Mouse (Mus musculus): ENCODE data around the gene Phactr1. TPM values are rescaled to one million over a fixed set of nuclear protein-coding genes. Genes with fewer than 3 reads are reported as not detected.

Gene Phactr1
- total and polyA plus RNA-seq, 3 experiments: 2.0 to 5.9 (median 5.2) TPM

DNA sequence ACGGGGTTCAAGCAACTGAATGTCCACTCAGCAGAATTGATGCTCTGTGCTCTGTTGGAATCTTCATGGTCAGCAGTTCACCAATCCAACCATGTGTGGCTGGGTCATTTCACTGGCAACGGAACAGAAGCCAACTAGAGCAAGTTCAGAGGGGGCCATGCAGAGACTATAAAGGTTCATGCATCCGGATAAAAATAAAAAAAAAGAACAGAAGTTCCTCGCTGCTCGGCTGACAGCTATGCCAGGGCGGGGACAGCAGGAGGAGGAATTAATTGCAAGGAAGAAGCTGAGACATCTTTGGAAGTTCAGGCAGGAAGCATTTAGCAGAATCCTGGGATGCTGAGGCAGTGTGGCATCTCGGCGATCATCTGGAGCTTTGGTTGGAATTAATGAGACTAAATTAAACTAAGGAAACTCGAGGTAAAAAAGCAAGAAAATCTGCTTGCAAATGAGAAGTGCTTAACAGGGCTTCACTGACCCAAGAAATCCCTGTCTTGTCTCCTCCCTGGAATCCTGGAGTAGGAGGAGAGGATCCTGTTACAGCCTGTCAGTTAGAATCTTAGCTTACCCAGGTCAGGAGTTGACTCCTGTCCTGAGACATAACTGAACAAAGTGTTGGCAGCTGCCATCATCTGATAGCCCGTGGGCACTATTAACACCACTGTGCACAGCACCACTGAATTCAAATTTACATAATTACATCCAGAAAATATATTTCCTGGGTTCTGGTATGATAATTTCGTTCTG is 77.4 kb downstream of the Phactr1 start:
- DNase-seq: no peak

DNA sequence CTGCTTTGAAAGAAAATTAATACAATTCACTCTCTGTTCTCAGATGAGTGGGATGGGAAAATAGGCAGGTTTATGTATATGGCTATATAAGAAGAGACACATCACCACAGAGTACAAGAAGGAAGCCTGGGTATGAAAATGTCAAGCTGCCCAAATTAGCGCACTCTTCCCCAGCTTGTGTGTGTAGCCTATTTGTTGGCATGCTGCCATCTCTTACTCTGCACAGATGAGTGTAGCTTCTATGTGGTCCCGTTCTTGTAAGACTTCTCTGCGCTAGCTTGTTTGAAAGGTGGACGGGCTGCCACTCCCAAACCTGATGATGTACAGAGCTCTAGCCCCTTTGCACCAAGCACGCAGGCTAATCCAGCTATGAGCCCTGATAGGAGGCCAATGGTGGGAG is 78.7 kb downstream of the Phactr1 start:
- DNase-seq: no peak

DNA sequence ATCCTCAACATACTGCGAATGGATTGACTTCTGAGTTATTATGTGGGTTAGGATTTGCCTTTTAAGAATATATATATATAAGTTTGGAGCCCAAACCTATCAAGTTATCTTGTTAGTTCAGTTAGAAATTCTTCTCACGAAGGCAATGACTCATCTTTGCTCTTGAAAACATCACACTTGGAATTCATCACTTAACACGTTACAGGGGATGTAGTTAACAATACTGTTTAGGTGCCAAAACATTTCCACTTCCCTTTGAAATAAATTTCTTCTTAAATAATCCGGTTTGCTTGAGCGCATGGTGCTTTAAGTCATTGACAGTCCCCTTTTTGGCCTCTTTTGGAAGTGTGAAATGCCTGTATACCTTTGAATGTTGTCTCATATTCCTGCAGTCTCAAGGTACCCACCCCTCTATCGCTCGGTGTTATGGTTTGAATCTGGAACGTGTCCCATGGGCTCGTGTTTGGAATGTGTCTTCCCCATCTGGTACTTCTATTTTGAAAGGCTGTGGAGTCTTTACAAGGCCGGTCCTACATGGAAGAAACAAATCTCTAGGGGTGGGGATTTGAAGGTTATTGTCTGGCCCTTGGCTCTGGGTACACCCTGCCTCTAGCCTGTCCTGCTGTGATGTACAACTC is 80.6 kb downstream of the Phactr1 start:
- no peak for DNase-seq

DNA sequence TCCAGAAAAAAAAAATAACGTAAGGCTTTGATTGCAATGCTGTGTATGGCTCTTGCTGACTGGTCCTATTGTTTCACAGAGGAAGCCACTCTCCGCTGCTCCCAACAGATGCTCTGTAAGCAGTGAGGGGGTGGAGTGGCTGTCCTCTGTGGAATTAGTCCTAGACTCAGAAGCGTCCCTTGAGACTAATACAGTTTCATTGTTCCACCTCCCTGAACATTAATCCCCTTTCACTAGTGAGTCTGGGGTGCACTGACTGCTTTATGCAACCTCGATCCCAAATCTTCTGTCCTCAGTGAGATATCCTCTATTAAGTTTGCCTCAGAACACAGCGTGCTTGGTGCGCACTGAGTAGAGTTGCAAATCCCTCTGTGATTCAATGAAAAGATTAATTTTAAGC is 91.9 kb downstream of the Phactr1 start:
- no peak for DNase-seq

DNA sequence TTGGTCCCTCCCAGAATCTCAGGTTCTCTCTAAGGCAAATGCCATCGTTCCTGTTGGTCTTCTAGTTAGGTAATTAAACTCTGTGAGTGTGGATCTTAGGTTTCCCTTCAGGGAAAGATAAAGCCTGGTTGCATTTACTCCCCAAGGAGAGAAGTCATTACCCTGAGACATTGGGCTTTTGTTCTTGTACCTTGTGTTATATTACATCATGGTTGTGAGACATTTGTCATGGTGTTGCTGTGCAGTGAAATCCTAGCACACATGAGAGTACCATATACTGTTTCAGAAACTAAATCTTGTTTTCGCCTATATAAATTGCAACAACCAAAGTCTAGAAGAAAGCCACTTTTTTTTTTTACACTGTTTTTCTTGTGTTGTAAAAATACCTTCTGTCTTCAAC is 93.6 kb downstream of the Phactr1 start:
- no peak for DNase-seq

DNA sequence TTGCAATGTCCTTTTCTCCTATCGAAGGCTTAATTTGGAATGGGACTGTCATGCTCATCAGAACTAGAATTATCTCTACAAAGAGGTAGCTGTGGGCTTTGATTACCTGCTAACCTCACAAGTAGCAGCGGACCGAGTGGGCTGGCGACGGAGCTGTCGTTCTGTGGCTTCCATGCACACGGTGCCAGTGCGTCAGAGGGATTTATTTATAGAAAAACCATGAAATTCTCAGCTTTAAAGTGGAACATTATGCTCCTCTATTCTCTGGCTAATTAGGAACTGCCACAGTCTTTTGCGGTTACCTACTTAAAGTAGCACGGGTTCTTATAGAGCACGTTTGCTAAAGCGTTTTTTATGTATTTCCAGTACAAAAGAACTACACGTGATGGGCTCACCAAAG is 101.7 kb downstream of the Phactr1 start:
- DNase-seq: no peak

DNA sequence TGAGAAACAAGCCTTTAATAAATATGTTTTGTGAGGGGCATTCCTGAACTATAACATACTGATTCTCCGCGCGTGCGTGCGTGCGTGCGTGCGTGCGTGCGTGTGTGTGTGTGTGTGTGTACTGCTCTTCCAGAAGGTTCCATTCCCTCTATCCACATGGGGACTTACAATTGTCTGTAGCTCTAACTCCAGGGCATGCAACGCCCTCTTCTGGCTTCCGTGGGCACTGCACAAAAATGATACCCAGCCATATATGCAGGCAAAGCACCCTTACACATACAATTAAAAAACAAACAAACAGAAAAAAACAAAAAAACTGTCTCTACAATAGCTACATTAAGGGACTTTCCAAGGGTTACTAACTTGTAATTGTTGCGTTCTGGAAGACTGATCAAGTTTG is 108.8 kb downstream of the Phactr1 start:
- DNase-seq: no peak

DNA sequence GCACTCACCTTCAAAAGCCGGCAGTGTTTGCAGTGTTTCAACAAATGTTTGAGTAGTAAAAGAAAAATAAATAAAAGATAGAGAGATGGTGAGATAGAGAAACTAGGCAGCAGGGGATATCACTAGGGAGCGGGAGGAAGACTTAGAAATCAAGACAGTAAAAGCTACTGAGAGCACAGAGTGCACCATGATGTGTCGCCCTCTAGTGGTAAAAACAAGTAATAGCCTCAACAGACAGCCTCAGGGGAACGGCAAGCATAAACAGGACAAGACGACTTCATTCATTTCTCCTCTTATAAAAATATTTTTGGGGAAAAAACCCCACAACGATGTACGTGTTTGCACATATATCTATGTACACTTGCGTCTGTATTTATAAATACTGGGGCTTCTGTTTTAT is 111.9 kb downstream of the Phactr1 start:
- DNase-seq: no peak

DNA sequence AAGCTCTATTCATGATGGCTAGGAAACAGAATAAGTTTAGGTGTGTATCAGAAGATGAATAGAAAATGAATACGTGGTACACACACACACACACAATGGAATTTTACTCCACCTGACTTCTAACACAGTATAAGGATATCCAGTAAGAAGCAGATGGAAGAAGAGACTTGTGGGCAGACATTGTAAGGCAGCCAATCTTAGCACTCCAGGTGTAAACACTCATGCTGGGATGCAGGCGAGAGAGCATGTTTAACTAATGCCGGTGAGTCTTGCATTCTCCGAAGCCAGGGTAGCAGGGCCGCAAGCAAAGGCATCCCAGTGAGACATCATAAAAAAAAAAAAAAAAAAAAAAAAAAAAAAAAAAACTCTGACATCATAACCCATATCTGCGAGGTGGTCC is 120.1 kb downstream of the Phactr1 start:
- no peak for DNase-seq

DNA sequence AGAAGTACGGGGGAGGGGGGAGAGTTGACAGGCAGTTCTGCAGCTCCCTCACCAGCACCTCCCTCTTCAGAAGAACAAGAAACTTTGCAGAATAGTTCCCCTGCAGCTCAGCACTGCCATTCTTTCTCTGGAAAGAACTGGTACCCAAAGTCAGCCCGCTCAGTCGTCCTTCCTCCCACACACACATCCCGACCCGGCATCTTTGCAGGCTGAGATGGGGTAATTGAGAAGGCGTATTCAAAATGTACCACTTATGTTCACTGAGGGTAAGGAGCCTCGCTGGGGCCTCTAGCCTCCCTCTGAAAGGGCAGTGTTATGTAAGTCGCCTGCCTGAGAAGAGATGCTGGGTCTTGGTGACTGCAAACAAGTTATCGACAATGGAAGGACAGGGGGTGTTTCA is 123.9 kb downstream of the Phactr1 start:
- DNase-seq: no peak

DNA sequence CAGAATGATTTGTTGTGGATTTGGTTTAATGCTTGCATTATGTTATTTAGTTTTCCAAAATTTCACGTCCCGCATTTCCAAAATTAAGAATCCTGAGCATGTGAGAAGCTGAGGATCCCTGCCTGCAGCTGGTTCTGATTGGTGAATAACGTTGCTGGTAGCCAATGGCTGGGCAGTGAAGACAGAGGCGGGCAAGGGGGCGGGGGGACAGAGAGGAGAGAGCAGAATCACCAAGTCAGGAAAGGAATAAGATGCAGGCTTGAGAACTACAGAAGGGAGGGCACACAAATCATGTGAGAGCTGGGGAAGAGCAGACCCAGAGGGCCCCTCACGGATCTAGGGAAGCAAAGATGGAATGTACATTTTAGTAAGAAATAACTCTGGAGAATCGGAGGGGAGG is 132.3 kb downstream of the Phactr1 start:
- DNase-seq: peak; percentile 19

DNA sequence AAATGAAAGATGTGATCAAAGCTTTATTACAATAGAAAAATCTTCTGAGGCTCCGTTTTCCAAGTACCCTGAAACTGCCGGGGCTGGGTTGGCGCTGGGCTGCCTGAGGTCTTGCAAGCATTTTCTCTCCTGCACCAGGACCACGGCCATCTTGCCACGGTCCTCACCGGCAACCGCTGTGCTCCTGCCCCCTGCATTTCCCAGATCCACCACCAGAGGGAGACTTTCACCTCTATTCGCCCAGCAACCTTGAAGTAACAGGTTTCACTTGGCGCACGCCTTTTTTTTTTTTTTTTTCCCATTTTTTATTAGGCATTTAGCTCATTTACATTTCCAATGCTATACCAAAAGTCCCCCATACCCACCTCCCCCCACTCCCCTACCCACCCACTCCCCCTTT is 138.0 kb downstream of the Phactr1 start:
- peak; percentile 62 for DNase-seq

DNA sequence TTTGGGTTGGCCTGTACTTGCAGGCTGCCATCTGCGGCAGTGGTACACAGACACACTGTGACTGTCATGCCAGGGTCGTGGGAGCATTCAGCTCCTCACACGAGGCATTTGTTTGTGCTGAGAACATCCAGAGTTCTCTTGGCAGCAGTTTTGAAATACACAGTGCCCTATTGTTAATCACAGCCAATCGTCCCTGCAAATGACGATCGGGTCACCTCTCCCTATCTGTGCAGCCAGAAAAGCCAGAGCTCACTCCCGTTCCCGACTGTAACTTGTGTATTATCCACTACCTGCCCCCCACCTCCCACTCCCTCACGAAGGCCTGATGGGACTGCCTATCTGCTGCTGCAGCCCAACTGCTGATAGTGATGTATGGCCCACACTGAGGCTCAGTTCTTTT is 140.1 kb downstream of the Phactr1 start:
- DNase-seq: no peak

DNA sequence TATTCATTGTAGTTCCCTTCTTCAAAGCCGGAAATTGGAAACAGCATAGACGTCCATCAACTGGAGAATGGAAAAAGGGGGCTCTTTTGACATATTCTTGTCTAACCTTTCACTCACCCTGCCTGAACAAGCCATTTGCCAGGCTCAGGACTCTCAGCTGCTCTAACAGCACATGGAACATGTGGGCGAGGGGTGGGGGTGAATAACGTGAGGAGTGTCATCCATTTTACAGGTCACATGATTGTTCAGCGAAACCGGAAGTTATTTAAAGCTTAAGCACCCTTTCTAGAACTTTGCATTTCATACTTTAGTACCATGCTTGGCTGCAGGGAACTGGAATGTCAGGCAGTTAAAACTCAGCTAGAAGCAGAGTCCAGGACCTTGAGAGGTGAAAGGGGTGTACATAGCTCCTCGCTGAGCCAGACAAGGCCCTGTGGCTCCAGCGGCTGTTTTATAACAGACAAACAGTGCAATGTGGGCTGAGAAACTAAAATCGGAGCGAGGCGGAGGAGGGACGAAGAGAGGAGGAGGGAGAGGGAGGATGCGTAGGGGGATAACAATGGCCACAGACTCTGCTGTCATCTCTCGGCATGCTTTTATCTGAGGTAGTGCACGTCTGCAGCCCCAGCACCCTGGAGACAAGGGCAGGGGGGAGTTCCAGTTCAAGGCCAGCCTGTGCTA is 141.1 kb downstream of the Phactr1 start:
- DNase-seq: peak; percentile 7

DNA sequence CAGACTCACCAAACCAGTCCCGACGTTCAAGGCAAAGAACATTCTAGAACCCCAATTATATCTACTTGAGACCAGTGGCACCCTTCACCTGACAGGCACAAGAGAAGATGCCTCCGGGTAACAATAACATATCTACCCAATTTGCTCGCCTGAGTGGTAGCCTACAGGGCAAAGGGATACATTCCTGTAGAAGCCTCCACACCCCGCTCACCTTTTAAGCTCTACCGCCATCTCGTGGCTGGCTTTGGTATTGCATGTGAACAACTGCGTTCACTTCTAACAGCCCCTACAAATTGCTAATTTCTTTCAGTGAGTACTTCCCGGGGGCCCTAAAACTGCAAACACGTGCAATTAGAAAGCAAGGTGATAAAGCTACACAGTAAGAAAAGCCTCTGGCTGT is 142.1 kb downstream of the Phactr1 start:
- peak; percentile 74 for DNase-seq

DNA sequence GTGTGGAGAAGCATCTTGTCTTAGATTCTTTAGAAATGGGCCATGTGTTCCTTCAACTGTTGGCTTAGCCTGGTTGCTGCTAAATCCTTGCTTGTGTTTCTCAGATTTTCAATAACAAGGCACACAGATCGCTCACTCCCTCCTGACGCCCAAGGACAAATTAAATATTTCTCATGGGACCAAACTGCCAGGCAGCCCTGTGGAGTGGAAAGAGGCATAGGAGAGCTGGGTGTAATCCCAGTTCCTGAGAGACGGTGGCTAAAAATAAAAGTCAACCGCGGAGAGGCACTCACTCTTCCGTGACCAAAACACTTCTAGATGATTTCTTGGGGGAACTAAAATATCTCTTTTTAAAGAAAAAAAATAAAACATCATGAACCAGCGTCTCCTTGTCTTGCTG is 143.5 kb downstream of the Phactr1 start:
- no peak for DNase-seq

DNA sequence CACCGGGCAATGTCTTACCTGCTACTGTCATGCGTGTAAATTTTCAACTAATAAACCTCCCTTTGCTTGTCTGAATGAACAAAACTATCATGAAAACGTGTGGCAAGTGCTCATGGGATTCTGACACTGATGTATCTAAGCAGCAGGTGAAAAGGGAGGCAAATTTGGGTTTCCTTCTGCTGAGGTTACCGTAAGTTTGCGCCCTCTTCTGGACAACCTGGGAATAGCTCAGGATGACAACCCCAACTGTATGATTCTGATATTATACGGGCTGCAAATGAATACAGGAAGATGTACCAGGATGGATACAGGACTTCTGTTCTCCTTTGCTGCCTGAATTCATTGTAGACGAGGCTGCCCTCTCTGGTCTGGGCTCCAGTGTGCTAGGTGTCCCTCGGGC is 146.2 kb downstream of the Phactr1 start:
- DNase-seq: peak; percentile 24

DNA sequence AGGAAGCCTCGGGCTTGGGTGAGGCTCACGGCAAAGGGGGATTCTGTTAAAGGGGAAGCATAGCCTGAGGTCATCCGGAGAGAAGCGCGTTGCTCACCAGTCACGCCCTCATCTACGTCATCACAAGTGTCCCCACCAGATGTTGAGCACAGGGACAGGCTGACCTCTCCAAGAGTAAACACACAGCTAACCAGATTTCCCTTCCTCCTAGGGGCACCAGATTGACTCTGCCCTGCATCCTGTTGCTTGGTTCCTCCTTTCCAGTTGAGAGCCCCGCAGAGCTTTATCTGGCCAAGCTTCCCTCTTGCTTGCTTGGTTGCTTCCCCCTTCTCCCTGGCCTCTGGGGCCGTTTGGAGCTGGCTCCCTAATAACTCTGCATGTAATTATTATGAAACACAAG is 148.6 kb downstream of the Phactr1 start:
- peak; percentile 16 for DNase-seq

DNA sequence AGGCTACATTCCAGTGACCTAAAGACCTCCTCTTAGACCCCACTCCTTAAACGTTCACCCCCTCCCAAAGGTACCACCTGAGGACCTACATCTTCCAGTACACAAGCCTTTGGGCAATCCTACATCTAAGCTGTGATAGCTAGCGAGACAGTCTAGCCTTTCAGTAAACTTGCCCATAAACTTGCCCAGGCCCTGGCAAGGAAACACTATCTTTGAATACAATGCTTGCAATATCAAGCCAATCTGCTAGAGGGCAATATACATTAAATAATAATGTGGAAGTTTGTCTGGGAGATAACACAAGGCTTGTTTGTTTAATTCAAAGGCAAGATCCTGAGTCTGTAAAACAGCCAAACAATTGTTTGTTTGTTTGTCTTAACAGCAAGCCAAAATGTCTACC is 155.0 kb downstream of the Phactr1 start:
- no peak for DNase-seq

DNA sequence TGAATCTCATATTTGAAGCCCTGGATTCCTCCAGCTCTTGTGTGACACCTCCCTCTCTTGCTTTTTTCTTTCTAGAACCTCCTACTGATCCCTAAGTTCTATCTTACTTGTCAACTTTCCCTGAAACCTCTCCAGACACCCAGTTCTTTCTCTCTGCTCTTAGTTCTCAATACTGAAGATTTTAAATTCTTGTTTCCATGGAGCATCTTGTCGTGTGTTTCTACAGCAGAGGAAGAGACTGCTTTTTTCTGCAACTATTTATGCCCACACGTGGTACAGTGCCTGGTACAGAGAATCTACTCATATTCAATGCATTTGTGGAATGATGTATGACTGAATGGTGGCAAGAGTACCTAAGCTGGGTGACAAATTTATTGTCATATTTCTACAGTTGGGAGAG is 158.9 kb downstream of the Phactr1 start:
- no peak for DNase-seq

DNA sequence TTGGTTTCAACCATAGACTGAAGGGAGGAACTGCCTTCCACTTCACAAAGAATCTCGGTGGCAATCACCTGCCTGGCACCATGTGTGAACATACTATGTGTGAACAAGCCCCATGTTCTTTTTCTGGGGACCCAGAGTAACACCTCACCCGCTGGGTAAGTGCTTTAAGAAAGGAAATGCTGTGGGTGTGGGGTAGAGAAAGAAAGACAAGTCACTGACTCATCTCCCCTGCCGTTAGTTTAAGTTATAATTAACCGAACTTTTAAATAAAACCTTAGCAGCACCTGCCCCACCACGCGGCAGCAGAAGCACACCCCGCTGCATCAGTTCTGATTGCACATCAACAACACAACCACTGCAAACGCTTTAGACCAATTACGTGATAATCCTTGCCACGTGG is 171.7 kb downstream of the Phactr1 start:
- no peak for DNase-seq

DNA sequence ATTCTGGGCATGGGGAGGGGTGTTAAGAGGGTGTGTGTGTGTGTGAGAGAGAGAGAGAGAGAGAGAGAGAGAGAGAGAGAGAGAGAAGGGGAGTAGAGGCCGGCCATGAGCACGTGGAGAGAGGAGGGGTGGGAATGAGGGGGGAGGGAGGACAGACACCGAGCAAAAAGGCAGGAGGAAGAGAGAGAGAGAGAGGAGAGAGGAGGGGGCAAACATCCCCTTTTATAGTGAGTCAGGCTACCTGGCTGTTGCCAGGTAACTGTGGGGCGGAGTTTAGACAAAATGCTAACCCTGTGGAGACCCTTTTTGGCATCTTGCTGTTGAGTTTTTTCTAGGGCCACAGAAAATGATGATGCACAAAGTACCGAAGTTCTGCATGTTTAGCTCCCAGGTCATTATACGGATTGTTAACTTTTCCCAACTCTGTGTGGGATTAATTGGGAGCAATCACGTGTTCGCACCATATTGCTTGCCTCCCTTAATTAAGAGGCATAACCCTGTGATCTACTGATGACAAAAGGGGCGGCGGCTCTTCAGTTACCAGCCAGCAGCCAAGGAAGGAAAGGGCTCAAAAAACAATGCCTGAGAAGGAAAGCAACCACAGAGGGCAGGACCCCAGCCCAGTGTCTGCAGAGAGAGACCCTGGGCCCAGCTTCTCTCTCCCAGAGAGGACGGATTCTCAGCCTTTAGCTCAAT is 173.6 kb downstream of the Phactr1 start:
- no peak for DNase-seq

Data from adrenal gland, adult 2 months (tissue).